Mouse (Mus musculus): ENCODE measurements around the gene Tfe3. TPM values are rescaled to one million over a fixed set of nuclear protein-coding genes. Genes with fewer than 3 reads are reported as not detected.

Gene Tfe3
- 10 to 100 TPM; 27.3 to 33.5 TPM for total RNA-seq (2023)

GRCm38 (mm10) chrX:7762137-7762920, at the start of gene Tfe3:
TSS of gene Tfe3 (plus strand) at chrX:7762560.

GRCm38 (mm10) chrX:7714135-7714899, 48.0 kb upstream of the Tfe3 start, which contains the start of gene Wdr45:
TSS of gene Wdr45 (plus strand) at chrX:7714333.

GRCm38 (mm10) chrX:7721514-7722281, 40.7 kb upstream of the Tfe3 start, which contains the start of gene Gm45208:
TSS of gene Gm45208 (plus strand) at chrX:7722245.

GRCm38 (mm10) chrX:7728215-7728921, 34.0 kb upstream of the Tfe3 start, which contains the start of gene Praf2:
TSS of gene Praf2 (plus strand) at chrX:7728439.

GRCm38 (mm10) chrX:7750432-7751116, 11.8 kb upstream of the Tfe3 start, which contains the start of gene Ccdc120:
TSS of gene Ccdc120 (minus strand) at chrX:7750905.

GRCm38 (mm10) chrX:7789542-7790136, 27.3 kb downstream of the Tfe3 start, which contains the start of gene Gripap1:
TSS of gene Gripap1 (plus strand) at chrX:7789765.

GRCm38 (mm10) chrX:7821865-7822779, 59.8 kb downstream of the Tfe3 start, which contains the start of gene Kcnd1:
TSS of gene Kcnd1 (plus strand) at chrX:7822289.

Other genes with a start within 250 kb of the Tfe3 start
- not detected for gene Foxp3, start 188.9 kb upstream of the Tfe3 start, total RNA-seq (2023)
- gene Ppp1r3f, start 188.3 kb upstream of the Tfe3 start, total RNA-seq (2023), result 1 to 10 TPM; 5.3 to 6.6 TPM
- gene Ccdc22, start 157.0 kb upstream of the Tfe3 start, total RNA-seq (2023), result 10 to 100 TPM; 19.4 to 23.0 TPM
- not detected for gene Cacna1f, start 155.5 kb upstream of the Tfe3 start, total RNA-seq (2023)
- gene Syp, start 124.1 kb upstream of the Tfe3 start, total RNA-seq (2023), result under 1 TPM; 0.55 to 0.56 TPM
- 10 to 100 TPM; 34.3 to 35.7 TPM for gene Prickle3, start 105.3 kb upstream of the Tfe3 start, total RNA-seq (2023)
- 100 to 1,000 TPM; 105 to 109 TPM for gene Plp2, start 91.2 kb upstream of the Tfe3 start, total RNA-seq (2023)
- gene Magix, start 81.3 kb upstream of the Tfe3 start, total RNA-seq (2023), result not detected
- gene Gpkow, start 65.4 kb upstream of the Tfe3 start, total RNA-seq (2023), result 10 to 100 TPM; 52.4 to 61.9 TPM
- gene Wdr45, start 48.2 kb upstream of the Tfe3 start, total RNA-seq (2023), result 10 to 100 TPM; 70.0 to 71.3 TPM
- not detected for gene Gm45208, start 40.3 kb upstream of the Tfe3 start, total RNA-seq (2023)
- 10 to 100 TPM; 13.6 to 14.4 TPM for gene Praf2, start 34.1 kb upstream of the Tfe3 start, total RNA-seq (2023)
- not detected for gene Ccdc120, start 11.7 kb upstream of the Tfe3 start, total RNA-seq (2023)
- 100 to 1,000 TPM; 274 to 300 TPM for gene Gripap1, start 27.2 kb downstream of the Tfe3 start, total RNA-seq (2023)
- gene Kcnd1, start 59.7 kb downstream of the Tfe3 start, total RNA-seq (2023), result 1 to 10 TPM in 1 of 2 experiments, under 1 TPM in 1; 0.59 to 2.3 TPM
- gene Otud5, start 78.8 kb downstream of the Tfe3 start, total RNA-seq (2023), result 100 to 1,000 TPM; 180 to 210 TPM
- 10 to 100 TPM; 35.7 to 59.2 TPM for gene Pim2, start 115.7 kb downstream of the Tfe3 start, total RNA-seq (2023)
- gene Slc35a2, start 121.5 kb downstream of the Tfe3 start, total RNA-seq (2023), result 10 to 100 TPM; 30.9 to 34.8 TPM
- gene Pqbp1, start 136.7 kb downstream of the Tfe3 start, total RNA-seq (2023), result 100 to 1,000 TPM; 121 to 128 TPM
- gene Timm17b, start 136.8 kb downstream of the Tfe3 start, total RNA-seq (2023), result 10 to 100 TPM; 59.7 to 62.1 TPM
- gene Gm10491, start 145.3 kb downstream of the Tfe3 start, total RNA-seq (2023), result not detected
- gene Gm10490, start 147.0 kb downstream of the Tfe3 start, total RNA-seq (2023), result not detected
- not detected for gene Pcsk1n, start 157.3 kb downstream of the Tfe3 start, total RNA-seq (2023)
- not detected for gene Eras, start 166.0 kb downstream of the Tfe3 start, total RNA-seq (2023)
- 10 to 100 TPM; 21.5 to 23.6 TPM for gene Hdac6, start 185.3 kb downstream of the Tfe3 start, total RNA-seq (2023)
- gene Gata1, start 215.5 kb downstream of the Tfe3 start, total RNA-seq (2023), result not detected

Data from B cell, adult 67 days (primary cell).